In the genomic region with DNA sequence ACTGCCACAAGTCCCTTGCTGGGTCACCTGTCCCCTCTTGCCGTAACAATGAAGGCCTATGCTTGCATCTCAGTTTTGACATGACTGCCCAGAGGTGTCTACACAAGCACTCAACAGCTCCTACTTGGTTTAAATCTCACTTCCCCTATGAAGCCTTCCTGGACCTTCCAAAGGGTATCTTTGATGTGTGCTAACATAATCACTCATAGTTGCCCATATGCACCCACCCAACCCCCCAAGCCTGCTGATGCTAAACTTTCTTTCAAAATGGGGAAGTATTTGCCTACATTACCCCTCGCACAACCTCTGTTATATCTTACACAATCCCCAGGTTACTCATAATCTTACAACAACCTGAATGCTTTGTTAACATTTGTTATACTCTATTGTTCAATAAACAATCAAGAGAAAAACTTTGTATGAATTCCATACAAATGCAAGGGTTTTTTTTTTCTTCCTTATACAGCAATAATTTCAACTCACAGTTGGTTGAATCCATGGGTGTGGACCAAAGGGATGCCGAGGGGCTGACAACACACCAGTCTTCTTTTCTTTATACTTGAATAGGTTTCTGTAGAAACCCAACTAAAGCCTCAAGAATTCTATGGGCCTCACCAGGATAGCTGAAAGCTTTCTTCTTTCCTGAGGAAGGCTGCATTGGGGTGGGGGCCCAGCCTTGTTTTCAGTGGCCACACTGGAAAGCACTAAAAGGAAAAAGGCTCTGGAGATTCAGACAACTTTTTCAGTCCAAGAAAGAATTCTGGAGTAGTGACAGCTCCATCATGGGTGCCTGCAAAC, we compare ENCODE assay signal across 20 mouse cellular contexts.
DNase-seq lines count a peak whose midpoint lies in the region; ATAC-seq and TF ChIP-seq lines count a peak whose summit lies in the region.
"Had no signal": no experiment of that assay in that cellular context is flagged by ENCODE, and none has a peak within 500 bp of the region (broad histone marks: within the 10 kb centered on the region; RNA-seq: fewer than 3 reads in every experiment).

No protein-coding gene starts in this region.

- no peak overlapping the region for H3K4me2 ChIP-seq in midbrain, postnatal 0 days (ENCODE audit: low read depth, low read length, poor library complexity, severe bottlenecking)
- H3K4me2 ChIP-seq in midbrain, embryonic 14.5 days (ENCODE audit: low read length): no peak overlapping the region
- no peak overlapping the region for H3K4me2 ChIP-seq in forebrain, embryonic 16.5 days (ENCODE audit: low read length)
- H3K4me2 ChIP-seq: forebrain, embryonic 13.5 days; limb, embryonic 12.5 days; midbrain, embryonic 15.5 days had no signal

- no peak overlapping the region for H3K27ac ChIP-seq in midbrain, postnatal 0 days (ENCODE audit: low read depth, low read length)
- H3K27ac ChIP-seq in midbrain, embryonic 14.5 days (replicated peaks; ENCODE audit: low read depth, low read length): no peak overlapping the region
- H3K27ac ChIP-seq in forebrain, embryonic 16.5 days (ENCODE audit: low read length): no peak overlapping the region
- H3K27ac ChIP-seq: forebrain, embryonic 13.5 days; hindbrain, embryonic 10.5 days; kidney, postnatal 0 days; layer of hippocampus, adult 2 months; left cerebral cortex, adult 2 months; limb, embryonic 12.5 days; midbrain, embryonic 15.5 days had no signal

- no peak for TF ChIP-seq CTCF in midbrain, postnatal 0 days (IDR thresholded peaks at IDR 0.05)

- no peaks in the 10 kb centered on the region for H3K9me3 ChIP-seq in midbrain, postnatal 0 days (ENCODE audit: low read length)
- no peaks in the 10 kb centered on the region for H3K9me3 ChIP-seq in midbrain, embryonic 14.5 days (ENCODE audit: control insufficient read depth, low read length)
- no peaks in the 10 kb centered on the region for H3K9me3 ChIP-seq in forebrain, embryonic 16.5 days (ENCODE audit: control insufficient read depth, low read length)
- H3K9me3 ChIP-seq: hindbrain, embryonic 10.5 days; limb, embryonic 12.5 days; midbrain, embryonic 15.5 days had no signal

- H3K9ac ChIP-seq in midbrain, postnatal 0 days (replicated peaks; ENCODE audit: low read length, poor library complexity, severe bottlenecking): no peak overlapping the region
- H3K9ac ChIP-seq in midbrain, embryonic 14.5 days (replicated peaks; ENCODE audit: low read length): no peak overlapping the region
- no peak overlapping the region for H3K9ac ChIP-seq in forebrain, embryonic 16.5 days (replicated peaks; ENCODE audit: low read depth, low read length)
- H3K9ac ChIP-seq: forebrain, embryonic 13.5 days; limb, embryonic 12.5 days; midbrain, embryonic 15.5 days had no signal

- H3K27me3 ChIP-seq in midbrain, postnatal 0 days (ENCODE audit: insufficient read depth, low read length): no peaks in the 10 kb centered on the region
- no peaks in the 10 kb centered on the region for H3K27me3 ChIP-seq in midbrain, embryonic 14.5 days (ENCODE audit: control insufficient read depth, insufficient read depth, low read length)
- H3K27me3 ChIP-seq in splenic B cell, adult 2 months (ENCODE audit: control insufficient read depth, insufficient read depth, low read length, poor library complexity, severe bottlenecking): no peaks in the 10 kb centered on the region
- no peaks in the 10 kb centered on the region for H3K27me3 ChIP-seq in forebrain, embryonic 16.5 days (replicated peaks; ENCODE audit: control insufficient read depth, insufficient read depth, low read length)
- H3K27me3 ChIP-seq: forebrain, embryonic 13.5 days; limb, embryonic 12.5 days; midbrain, embryonic 15.5 days; Patski had no signal

- no peaks in the 10 kb centered on the region for H3K36me3 ChIP-seq in midbrain, postnatal 0 days (ENCODE audit: insufficient read depth, low read length)
- no peaks in the 10 kb centered on the region for H3K36me3 ChIP-seq in midbrain, embryonic 14.5 days (ENCODE audit: control insufficient read depth, insufficient read depth, low read length)
- H3K36me3 ChIP-seq in splenic B cell, adult 2 months (ENCODE audit: control insufficient read depth, insufficient read depth, low read length, poor library complexity, severe bottlenecking): no peaks in the 10 kb centered on the region
- no peaks in the 10 kb centered on the region for H3K36me3 ChIP-seq in forebrain, embryonic 16.5 days (ENCODE audit: control insufficient read depth, insufficient read depth)
- H3K36me3 ChIP-seq: hindbrain, embryonic 10.5 days; limb, embryonic 12.5 days; midbrain, embryonic 15.5 days had no signal

- DNase-seq in heart, adult 11 months: peak; percentile 76
- DNase-seq in heart, postnatal 4 days: no peak
- peak; percentile 52 for DNase-seq in midbrain, postnatal 0 days (ENCODE audit: low spot score)
- no peak for DNase-seq in midbrain, embryonic 14.5 days
- DNase-seq in splenic B cell, adult 2 months (ENCODE audit: low read depth, low spot score): peak; percentile 61
- no peak for DNase-seq in c-Kit-positive CD71-positive TER-119-positive erythroid progenitor cells, embryonic 14.5 days (ENCODE audit: low spot score)
- DNase-seq: cerebellum, postnatal 14 days; lung, postnatal 14 days; right cerebral cortex, postnatal 25 days had no signal

- ATAC-seq in midbrain, postnatal 0 days (ENCODE audit: low FRiP score): no peak
- ATAC-seq in midbrain, embryonic 14.5 days (ENCODE audit: low FRiP score, low TSS enrichment): no peak
- peak; percentile 74 for ATAC-seq in granulocyte monocyte progenitor cell, adult 5-6 weeks (replicated peaks; ENCODE audit: poor library complexity, severe bottlenecking)
- no peak for ATAC-seq in forebrain, embryonic 16.5 days
- ATAC-seq: forebrain, embryonic 13.5 days; intestine, embryonic 16.5 days; midbrain, embryonic 15.5 days; Patski had no signal

- H3K4me3 ChIP-seq in midbrain, postnatal 0 days (ENCODE audit: low read depth, low read length): no peak overlapping the region
- H3K4me3 ChIP-seq in midbrain, embryonic 14.5 days (replicated peaks; ENCODE audit: low read depth, low read length): no peak overlapping the region
- no peak overlapping the region for H3K4me3 ChIP-seq in forebrain, embryonic 16.5 days (replicated peaks; ENCODE audit: low read length)
- H3K4me3 ChIP-seq: forebrain, embryonic 13.5 days; hindbrain, embryonic 10.5 days; layer of hippocampus, adult 2 months; left cerebral cortex, adult 2 months; limb, embryonic 12.5 days; midbrain, embryonic 15.5 days had no signal

- no peaks in the 10 kb centered on the region for H3K4me1 ChIP-seq in midbrain, postnatal 0 days (ENCODE audit: insufficient read depth, low read length)
- H3K4me1 ChIP-seq in midbrain, embryonic 14.5 days (ENCODE audit: control insufficient read depth, insufficient read depth, low read length): no peaks in the 10 kb centered on the region
- H3K4me1 ChIP-seq in forebrain, embryonic 16.5 days (replicated peaks; ENCODE audit: control insufficient read depth, insufficient read depth, low read length): no peaks in the 10 kb centered on the region
- H3K4me1 ChIP-seq: forebrain, embryonic 13.5 days; midbrain, embryonic 15.5 days had no signal

- WGBS in midbrain, postnatal 0 days: 63% methylated on average over 3 of the region's 3 CpGs
- 58% methylated on average over 3 of the region's 3 CpGs for WGBS in midbrain, embryonic 14.5 days
- WGBS in forebrain, embryonic 16.5 days: 62% methylated on average over 3 of the region's 3 CpGs

Comparison
In these comparisons a context has a peak if more than half of its experiments do, and no peak if none do; other contexts are left out.
1. DNase-seq: peak in heart, adult 11 months (single experiment), midbrain, postnatal 0 days (single experiment) and splenic B cell, adult 2 months (single experiment); none in heart, postnatal 4 days (single experiment), midbrain, embryonic 14.5 days (single experiment) and c-Kit-positive CD71-positive TER-119-positive erythroid progenitor cells, embryonic 14.5 days (single experiment).